Mouse (Mus musculus): ENCODE measurements around the gene Grrp1.
"Not testable (repeated sequence)": the region's sequence is repeated elsewhere in the genome, so short reads cannot be mapped to it uniquely, and the experiment has no call there.

Grrp1 gene

DNA sequence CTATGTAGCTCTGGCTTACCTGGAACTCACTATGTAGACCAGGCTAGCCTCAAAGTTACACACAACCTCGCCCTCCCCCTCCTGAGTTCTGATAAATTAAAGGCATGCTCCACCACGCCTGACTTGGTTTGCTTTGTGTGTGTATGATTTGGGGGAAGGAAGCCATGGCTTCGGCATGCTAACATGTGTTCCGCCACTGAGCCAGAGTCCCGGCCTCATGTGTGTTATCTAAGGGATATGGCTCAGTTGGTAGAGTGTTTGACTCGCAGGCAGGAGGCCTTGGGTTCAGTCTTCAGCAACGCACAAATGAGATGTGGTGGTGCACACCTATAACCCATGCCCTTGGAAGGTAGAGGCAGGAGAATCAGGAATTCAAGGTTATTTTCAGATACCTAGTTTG lies 18.1 kb upstream of the Grrp1 start:
- DNase-seq (ENCODE audit: extremely low spot score, low read depth, low spot score): no peak

DNA sequence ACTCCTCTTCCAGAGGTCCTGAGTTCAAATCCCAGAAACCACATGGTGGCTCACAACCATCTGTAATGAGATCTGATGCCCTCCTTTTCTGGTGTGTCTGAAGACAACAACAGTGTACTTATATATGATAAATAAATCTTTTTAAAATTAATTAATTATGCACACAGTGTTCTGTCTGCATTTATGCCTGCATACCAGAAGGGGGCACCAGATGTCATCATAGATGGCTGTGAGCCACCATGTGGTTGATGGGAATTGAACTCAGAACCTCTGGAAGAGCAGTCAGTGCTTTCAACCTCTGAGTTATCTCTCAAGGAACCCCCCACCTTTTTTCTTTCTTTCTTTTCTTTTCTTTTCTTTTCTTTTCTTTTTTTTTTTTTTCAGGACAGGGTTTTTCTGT lies 15.7 kb upstream of the Grrp1 start:
- not testable (repeated sequence) for DNase-seq (ENCODE audit: extremely low spot score, low read depth, low spot score)

DNA sequence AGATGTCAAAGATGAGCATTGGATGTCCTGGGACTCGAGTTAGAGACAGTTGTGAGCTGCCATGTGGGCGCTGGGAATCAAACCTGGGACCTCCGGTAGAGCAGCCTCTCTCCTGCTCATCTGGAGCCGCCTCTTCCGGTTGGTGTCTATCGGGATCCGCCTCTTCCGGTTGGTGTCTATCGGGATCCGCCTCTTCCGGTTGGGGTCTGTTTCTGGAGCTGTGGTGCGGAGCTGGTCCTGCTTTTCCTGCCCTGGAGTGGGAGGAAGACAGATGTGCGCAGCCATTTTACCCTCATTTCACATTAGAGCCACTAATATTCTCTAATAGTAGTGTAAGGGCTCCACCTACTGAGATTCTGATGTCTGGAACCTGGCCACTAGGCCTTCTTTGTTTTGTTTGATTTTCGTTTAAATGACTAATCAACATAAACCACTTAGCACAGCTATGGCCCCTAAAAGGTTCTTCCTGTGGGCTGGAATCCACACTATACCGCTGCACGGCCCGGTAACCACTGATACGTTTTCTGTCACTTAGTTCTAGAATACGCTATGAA lies 14.3 kb upstream of the Grrp1 start:
- DNase-seq (ENCODE audit: extremely low spot score, low read depth, low spot score): no peak

DNA sequence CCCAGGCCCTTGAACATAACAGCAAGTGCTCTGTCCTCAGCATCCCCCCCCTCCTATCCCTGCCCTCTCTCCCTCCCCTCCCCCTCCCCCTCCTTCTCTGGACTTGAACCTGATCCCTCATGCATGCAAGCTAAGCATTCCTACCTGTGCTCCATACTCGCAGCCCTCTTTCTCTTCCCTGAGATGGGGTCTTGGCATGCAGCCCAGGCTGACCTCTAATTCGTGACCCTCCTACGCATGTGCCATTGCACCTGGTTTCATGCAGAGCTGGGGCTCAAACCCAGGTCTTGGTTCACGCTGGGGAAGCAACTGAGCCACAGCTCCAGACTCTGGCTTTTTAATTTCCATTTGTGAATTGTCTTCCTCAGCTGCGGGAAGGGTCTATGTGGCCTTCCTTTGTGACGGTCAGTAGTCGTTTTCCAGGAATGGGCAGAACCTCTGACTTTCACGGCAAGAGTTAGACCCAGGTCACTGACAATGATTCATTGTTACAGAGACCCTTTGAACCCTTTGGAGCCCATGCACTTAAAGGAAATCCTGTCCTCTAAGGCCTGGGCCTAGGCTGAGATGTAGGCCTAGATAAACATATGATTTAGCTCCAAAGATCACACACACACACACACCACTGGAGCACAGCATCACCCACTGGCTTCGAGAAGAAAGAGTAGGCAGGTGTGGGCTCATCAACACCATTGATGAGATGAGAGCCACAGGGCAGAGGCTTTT lies 12.1 kb upstream of the Grrp1 start:
- DNase-seq (ENCODE audit: extremely low spot score, low read depth, low spot score): no peak

DNA sequence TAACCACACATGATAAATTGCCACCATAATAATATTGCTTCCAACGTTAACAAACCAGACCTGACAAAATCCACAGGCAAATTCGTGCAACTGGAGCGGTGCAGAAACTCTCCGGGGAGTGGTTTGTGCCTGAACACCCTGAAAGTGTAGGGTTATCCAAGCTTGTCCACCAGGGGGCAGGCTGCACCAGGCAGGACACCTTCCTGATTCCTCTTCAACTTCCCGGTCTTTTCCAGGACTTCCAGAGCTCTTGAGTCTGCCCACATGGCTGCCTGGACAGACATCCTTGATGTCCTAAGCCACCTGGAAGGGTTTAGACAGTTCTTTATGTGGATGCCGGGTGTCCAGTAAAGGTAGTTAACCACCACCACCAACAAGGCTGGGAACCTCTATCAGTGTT lies 9.3 kb upstream of the Grrp1 start:
- no peak for DNase-seq (ENCODE audit: extremely low spot score, low read depth, low spot score)

DNA sequence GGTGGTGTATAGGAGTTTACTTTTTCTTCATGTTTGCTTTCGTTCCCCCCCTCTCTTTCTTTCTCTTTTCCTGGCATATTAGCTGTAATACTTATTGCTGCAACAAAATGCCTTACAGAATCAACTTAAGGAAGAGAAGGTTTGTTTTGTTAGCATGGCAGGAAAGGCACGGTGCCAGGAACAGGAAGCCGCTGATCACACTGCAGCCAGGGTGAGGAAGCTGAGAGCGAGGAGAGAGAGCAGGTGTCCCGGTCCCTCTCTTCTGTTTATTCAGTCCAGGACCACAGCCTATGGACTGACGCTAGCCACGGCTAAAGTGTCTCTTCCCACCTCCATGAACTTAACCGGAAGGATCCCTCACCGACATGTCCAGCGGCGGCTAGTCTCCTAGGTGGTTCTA lies 4.4 kb upstream of the Grrp1 start:
- no peak for DNase-seq (ENCODE audit: extremely low spot score, low read depth, low spot score)

DNA sequence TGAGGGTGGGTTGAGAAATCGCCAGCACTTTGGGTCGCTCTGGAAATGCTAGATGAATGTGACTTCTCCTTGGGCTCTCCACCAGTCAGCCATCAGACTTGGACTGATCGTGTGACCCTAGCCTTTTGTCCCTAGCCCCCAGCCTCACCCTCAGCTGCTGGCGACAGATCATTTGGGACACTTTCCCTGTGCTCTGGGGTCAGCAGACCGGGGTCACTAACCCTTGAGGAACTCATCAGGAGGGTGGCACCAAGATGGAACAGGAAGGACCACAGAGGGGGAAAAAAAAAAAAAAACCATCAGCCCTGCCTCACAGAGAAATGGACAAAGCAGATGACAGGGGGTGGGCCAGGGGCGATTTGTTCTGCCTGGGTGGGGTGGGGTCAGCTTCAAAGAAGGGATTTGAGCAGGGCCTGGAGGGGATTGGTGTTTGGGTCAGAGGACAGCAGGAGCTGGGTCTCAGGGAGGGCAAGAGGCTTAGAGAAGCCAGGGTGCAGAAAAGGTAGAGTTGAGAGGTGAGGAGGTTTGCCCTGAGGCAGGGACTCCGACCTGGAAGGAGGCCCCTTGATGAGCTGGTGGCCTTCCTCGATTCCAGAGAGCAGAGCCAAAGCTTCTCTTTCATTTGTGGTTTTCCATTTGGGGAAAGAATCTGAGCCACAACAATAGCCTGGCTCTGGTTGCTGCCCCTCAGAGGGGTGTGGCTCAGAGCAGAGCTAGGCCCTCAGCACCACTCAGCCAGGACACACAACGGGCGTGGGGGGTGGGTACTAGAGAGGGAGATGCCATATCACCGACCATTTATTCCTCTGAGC lies 3.5 kb upstream of the Grrp1 start:
- DNase-seq (ENCODE audit: extremely low spot score, low read depth, low spot score): no peak

DNA sequence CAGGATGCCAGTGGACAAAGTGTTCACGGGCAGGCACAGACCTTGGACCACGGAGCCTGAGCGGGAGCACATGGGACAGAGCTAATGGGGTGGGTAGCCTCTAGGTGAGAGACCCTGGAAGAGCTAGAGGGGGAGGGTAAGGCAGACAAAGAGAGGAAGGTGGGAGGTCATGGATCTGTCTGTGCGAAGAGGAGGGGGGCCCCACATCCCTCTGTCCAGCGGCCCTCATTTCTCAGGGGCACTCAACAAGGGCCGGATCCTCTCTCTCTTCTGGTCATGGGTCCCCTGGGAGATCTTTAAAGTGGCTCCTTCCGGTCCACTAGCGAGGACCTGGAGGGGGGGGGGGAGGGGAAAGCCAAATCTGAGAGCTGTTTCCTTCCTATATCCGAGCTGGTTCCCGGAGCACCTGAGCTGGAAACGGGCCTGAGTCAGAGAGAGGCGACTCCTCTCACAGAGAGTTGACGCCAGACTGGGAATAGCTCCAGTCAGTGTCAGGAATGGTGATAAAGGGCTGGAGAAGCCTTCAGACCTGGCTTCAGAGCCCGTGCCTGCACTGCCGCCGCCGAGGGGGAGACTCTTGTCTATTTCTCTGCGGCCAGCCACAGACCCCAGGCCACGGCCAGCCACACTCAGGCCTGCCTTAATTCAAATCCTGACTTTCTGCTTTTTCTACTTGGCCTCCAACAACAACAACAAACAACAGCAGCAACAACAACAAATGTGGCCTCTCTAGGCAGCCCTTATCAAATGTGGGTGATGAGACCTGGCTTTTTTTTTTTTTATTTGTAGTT lies 2.7 kb upstream of the Grrp1 start:
- no peak for DNase-seq (ENCODE audit: extremely low spot score, low read depth, low spot score)

DNA sequence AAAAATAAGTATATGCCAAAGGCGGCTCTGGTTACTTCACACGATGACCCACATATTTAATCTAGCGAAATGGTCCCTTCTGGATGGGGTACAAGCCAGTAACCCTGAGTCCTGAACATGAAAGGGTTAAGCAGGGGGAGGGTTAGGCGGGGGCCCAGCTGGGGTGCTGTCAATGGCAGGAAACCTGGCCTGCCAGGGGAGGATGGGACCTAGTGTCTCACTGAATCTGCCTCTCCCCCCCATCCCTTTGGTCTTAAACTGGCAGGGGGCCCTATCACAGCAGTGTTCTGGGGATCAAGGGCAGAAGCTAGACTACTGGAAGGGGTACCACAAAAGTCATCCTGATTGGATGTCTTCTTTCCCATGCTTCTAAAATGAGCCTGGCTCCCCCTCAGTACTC lies 1.9 kb upstream of the Grrp1 start:
- DNase-seq (ENCODE audit: extremely low spot score, low read depth, low spot score): no peak

DNA sequence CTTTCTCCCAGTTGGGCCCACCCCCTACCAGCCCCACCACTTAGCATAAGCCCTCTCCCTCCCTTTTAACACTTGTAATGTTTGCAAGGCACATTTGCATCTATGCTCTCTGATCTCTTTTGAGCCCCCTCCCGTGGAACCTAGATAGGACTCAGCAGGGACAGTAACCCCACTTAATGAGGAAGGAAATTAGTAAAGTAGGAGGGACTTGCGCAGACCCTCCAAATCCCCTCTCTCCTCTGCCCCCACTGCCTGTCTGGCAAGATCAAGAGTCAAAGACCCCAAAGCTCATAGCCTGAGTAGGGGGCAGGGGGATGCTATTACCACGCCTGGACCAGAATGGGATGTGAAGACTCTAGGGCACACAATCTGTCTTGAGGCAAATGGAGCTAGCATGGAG lies 929 bp upstream of the Grrp1 start:
- DNase-seq (ENCODE audit: extremely low spot score, low read depth, low spot score): no peak

DNA sequence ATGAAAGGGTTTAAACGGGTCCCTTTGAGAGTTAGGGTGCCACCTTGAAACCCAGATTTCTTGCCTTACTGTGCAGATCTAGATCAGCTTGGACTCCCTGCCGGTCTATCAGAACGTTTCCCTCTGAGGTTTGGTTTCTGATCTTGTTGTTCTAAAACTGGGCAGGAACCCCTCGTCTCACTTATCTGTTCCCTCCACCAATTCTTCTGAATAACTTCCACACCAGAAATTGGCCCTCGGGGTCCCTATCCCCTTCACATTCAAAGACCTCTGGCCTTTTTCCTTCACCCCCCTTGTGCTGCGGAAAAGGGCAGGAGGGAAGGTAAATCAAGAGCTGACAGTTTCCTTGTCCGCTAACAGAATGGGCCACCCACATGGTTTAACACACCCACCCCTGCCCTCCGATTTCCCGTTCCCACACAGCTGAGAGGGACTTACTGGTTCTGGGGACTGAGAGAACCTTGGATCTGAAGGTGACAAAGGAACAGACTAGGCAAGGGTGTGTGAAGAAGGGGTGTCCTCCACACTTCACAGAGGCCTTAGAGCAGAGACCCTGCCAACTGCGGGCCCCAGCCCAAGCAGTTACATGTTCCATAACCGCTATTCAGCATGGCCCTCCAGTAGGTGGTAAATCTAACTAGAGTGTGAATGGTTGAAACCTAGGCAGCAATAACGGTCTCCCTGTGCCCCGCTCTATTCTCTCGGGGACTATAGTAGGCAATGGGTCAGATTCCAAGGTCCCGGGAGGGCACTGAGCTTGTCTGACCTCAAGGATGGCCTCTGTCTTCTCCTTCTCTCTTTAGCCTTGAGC lies 790 bp downstream of the Grrp1 start:
- DNase-seq (ENCODE audit: extremely low spot score, low read depth, low spot score): no peak

DNA sequence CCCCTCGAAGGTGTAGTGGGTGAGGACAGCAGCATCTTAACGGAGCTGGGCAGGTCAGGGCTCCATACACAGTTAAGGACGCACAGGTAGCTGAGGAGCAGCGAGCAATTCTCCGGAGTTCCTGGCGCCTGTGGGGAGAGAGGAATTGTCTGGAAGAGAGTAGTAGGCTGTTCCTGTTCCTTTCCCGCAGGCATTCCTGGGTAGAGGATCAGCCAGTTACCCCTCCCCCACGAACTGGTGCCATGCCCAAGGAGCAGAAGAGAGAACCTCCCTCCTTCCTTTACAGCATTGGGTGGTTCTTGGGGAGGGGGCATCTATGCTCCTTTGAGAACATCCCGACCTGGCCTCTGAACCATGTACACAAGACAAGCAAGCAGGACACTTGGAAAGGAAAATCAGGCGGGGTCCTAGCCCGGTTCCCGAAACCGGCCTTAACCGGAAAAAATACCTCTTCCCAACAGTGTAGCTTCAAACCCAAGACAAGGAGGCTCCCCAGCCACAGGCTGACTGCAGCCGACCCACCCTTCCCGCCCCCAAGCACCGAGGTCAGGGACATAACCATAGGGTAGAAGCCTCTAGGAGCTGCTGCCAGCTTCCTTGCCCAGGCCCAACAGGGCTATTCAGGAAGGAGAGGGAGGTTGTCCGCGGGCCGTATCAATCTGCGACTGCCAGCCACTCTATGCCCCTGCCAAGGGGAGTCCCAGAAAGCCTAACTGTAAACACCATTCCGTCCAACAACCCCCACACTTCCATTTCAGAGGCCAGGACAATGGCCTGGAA lies 1.6 kb downstream of the Grrp1 start:
- DNase-seq (ENCODE audit: extremely low spot score, low read depth, low spot score): no peak

DNA sequence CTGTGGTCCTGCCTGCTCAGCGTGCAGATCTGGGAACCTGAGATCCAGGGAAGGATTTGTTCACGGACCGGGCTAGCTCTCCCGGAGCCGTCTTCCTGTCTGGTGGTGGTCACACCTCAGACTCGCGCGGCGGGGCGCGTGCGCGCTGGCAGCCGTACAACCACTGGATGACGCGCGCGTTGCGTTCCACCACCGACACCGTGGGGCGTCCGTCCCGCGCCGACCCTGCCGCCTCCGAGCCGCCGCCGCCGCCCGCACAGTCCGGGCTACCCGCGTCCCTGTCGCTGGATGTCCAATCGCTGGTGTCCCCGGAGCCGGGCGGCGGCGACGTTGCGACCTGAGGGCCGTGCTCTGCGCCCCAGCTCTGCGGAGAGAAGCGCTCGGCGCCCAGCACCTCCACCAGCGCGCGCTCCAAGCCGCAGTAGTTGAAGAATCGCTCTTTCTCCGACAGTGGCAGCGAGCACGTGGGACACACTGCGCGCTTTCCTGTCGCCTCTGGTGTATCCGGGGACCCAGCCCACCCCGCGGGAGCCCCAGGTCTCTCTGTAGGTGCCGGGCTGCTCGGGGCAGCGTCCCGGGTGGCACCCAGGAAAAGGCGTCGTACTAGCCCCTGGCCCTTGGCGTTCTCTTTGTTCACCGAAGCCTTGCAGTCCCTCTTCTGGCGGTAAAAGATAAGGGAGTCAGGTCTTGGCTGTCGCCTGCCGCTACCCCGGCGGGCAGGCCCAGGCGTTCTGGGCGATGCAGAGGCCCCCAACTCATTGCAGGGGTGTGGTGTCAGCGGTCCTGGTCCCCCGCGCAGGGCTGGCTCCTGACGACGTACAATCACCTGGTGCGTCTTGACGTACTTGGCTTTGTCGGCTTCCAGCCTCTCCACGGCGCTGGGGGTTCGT lies 2.4 kb downstream of the Grrp1 start:
- DNase-seq (ENCODE audit: extremely low spot score, low read depth, low spot score): no peak

DNA sequence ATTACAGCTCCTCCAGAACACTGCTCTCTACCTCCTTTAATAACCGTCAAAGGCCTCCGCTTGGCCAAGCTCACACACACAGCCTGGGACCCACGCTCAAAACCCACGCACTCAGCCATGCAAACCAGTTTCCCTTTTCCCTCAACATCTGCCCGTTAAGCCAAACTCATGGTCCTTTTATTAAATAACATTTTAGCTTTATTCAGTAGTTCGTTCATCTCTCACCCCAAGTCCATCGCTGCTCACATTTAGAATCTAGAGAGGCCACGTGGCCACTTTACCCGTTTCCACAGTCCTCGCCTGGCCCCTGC lies 3.0 kb downstream of the Grrp1 start:
- no peak for DNase-seq (ENCODE audit: extremely low spot score, low read depth, low spot score)

DNA sequence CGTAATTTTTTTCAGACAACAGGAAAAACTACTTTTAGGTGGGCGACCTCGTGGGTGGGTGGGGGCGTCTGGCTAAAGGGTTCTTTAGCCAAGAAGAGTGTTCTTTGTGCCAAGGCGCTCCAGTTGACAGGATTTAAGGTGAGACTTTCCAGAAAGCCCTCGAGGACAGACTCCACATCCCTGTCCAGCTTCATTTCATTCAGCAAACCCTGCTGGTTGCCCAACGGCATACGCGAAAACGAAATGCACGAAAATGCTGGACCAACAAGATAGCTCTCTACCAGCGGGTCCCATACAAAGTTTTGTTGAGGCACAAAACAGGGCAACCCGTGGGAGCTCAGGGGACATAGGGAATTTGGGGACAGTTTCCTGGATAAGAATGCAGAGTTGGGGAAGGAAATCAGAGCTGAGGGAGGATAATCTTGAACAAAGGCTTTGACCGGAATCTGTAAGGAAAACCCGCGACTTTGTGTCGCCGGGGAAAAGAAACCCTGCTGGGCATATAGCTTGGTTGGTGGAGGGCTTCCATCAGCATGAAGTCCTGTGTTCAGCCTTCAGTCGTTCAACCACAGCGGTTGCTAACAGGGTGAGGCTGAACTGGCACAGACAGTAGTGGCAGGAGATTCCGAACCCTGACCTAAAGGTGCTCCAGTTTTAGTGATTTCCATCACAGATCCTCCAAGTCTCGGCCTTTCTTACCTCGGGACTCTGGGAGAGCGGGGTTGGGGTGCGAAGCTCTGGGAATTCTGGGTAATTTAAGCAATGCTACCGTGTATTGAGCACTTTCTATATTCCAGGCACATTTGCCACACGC lies 3.6 kb downstream of the Grrp1 start:
- DNase-seq (ENCODE audit: extremely low spot score, low read depth, low spot score): no peak

DNA sequence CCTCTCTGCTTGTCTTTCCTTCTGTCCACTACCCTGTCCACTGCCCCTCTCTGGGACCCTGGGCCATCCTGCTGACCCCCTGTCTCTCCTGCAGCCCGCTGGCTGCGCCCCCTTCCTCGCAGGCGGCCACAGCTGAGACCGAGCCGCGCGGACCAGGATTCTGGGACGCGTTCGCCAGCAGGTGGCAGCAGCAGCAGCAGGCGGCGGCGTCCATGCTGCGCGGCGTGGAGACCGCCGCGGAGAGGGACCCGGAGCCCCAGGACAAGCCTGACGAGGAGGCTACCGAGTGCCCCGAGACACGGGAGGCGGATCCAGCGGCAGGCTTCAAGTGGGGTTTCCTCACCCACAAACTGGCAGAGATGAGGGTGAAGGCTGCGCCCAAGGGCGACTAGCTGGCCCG lies 4.3 kb downstream of the Grrp1 start:
- no peak for DNase-seq (ENCODE audit: extremely low spot score, low read depth, low spot score)

DNA sequence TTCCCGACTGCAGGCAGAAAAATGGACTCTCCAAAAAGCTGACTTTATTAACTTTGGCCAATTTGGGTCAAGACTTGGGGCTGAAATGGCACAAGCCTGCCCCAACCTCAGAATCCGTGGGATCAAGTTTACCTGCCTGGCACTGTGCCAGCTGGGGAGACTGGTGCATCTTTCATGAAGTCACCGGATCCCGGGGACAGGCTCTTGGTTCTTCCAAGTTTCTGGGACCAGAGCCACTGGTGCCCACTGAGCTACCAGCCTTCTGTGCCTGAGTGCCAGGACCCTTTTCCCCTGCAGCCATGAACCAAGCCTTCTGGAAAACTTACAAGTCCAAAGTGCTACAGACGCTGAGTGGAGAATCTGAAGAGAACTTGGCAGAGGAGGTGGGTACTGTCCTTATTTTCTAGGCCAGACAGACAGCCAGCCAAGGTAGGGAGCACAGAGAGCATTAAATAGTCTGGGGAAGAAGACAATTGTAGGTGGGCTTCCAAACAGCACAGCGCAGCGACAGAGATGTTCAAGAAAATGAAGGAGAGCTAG lies 7.1 kb downstream of the Grrp1 start, which contains the start of gene Gm30191:
Gene Gm30191 (plus strand): TSS at position 217 of the 540 bp plus-strand sequence.
- no peak for DNase-seq (ENCODE audit: extremely low spot score, low read depth, low spot score)

DNA sequence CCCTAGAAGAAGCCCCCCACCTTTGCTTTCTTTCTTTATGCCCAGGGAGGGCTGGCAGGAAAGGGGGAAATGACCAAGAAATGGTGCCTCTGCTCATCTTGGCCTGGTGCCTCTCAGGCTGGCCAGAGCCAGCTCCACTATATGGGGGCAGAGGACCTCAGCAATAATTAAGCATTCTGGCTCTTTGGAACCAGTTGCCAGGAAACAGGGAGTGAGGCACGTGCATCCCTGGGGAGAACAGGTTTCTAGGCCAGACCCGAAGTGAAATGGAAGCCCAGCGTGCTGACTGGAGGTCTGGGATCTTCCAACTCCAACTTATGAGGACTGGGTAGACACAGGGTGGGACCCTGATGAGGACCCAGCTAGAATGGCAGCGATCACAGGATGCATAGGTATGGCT lies 7.7 kb downstream of the Grrp1 start:
- DNase-seq (ENCODE audit: extremely low spot score, low read depth, low spot score): no peak

Measured in hindlimb bud, embryonic 11.5 days (tissue).